Mouse (Mus musculus): ENCODE measurements at regions not wholly inside any gene's neighbourhood (a gene's known extent, or its start where the extent isn't known, plus 50 kb on each side); places are given as distances from the start of the nearest gene placed in this dataset.
A peak's percentile ranks its signal among the peaks of the same experiment; 100 is the strongest.

- no peak overlapping the region for H3K27ac ChIP-seq (ENCODE audit: low read depth, low read length)
- H3K9ac ChIP-seq (ENCODE audit: low read depth, low read length), result no peak overlapping the region
- WGBS, result 42% methylated on average over 2 of the region's 2 CpGs
- H3K4me1 ChIP-seq (ENCODE audit: control insufficient read depth, insufficient read depth, low read length), result no peaks in the 10 kb centered on the region
- H3K4me3 ChIP-seq (ENCODE audit: low read length), result no peak overlapping the region
- no peaks in the 10 kb centered on the region for H3K36me3 ChIP-seq (ENCODE audit: control insufficient read depth, insufficient read depth, low read length)
- H3K27me3 ChIP-seq (ENCODE audit: control insufficient read depth, insufficient read depth, low read length), result 0 out of 2 replicates have a peak, but pooled peaks cover 3% of the 10 kb centered on the region
- H3K4me2 ChIP-seq (replicated peaks; ENCODE audit: low read depth, low read length), result no peak overlapping the region
- H3K9me3 ChIP-seq (ENCODE audit: control insufficient read depth, low read length), result no peaks in the 10 kb centered on the region
- no peak for ATAC-seq (ENCODE audit: low FRiP score, low TSS enrichment)
Measured at GRCm38 (mm10) chr1:13772106-13772505, 2321.0 kb downstream of the 4930444P10Rik start.

DNA sequence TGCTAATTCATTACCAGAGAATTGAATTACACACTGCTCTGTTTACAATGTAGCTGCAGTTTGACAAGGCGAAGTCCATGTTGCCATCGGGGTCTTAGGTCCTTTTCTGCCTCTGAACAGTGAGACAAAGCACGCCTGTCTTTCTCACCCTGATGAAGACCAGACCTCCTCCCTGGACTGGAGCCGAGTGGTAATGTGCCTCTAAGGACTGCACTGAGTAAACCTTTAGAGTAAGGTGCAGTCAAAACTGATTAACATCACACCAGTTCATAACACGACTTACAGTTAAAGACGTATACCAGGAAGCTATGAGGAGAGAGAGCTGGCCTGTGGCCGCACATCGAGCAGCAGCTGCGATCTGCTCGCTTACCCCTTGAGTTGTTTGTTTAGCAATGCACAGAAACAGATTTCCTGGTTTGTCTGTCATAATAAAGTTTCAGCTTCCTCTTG is 2322.1 kb downstream of the 4930444P10Rik start:
- 24% methylated on average over 10 of the region's 10 CpGs for WGBS
- no peak overlapping the region for H3K27ac ChIP-seq (ENCODE audit: low read depth, low read length)
- H3K4me2 ChIP-seq (replicated peaks; ENCODE audit: low read depth, low read length), result no peak overlapping the region; the same call in 1 of the 2 replicates

GRCm38 (mm10) chr1:13752479-13752878 is 2338.6 kb downstream of the A830018L16Rik start:
- no peak overlapping the region for H3K9ac ChIP-seq (ENCODE audit: low read depth, low read length)
- no peaks in the 10 kb centered on the region for H3K9me3 ChIP-seq (ENCODE audit: control insufficient read depth, low read length)
- H3K4me3 ChIP-seq (ENCODE audit: low read length), result no peak overlapping the region
- no peaks in the 10 kb centered on the region for H3K4me1 ChIP-seq (ENCODE audit: control insufficient read depth, insufficient read depth, low read length)
- H3K27me3 ChIP-seq (ENCODE audit: control insufficient read depth, insufficient read depth, low read length), result no peaks in the 10 kb centered on the region
- ATAC-seq (ENCODE audit: low FRiP score, low TSS enrichment), result no peak
- no peak overlapping the region for H3K4me2 ChIP-seq (replicated peaks; ENCODE audit: low read depth, low read length)
- H3K36me3 ChIP-seq (ENCODE audit: control insufficient read depth, insufficient read depth, low read length), result no peaks in the 10 kb centered on the region
- no peak overlapping the region for H3K27ac ChIP-seq (ENCODE audit: low read depth, low read length)
- 63% methylated on average over 1 of the region's 1 CpGs for WGBS

More for the DNA sequence above, 2322.1 kb downstream of the 4930444P10Rik start:
- H3K4me1 ChIP-seq (ENCODE audit: control insufficient read depth, insufficient read depth, low read length), result no peaks in the 10 kb centered on the region
- no peak overlapping the region for H3K4me3 ChIP-seq (ENCODE audit: low read length)
- 0 out of 2 replicates have a peak, but pooled peaks cover 3% of the 10 kb centered on the region for H3K27me3 ChIP-seq (ENCODE audit: control insufficient read depth, insufficient read depth, low read length)
- H3K9me3 ChIP-seq (ENCODE audit: control insufficient read depth, low read length), result no peaks in the 10 kb centered on the region
- no peaks in the 10 kb centered on the region for H3K36me3 ChIP-seq (ENCODE audit: control insufficient read depth, insufficient read depth, low read length)
- no peak overlapping the region for H3K9ac ChIP-seq (ENCODE audit: low read depth, low read length)
- ATAC-seq (ENCODE audit: low FRiP score, low TSS enrichment), result peak; percentile 89

GRCm38 (mm10) chr1:13751381-13751780 is 2337.5 kb downstream of the A830018L16Rik start:
- no peak for ATAC-seq (ENCODE audit: low FRiP score, low TSS enrichment)
- no peak overlapping the region for H3K9ac ChIP-seq (ENCODE audit: low read depth, low read length)
- H3K4me3 ChIP-seq (ENCODE audit: low read length), result no peak overlapping the region
- H3K27ac ChIP-seq (ENCODE audit: low read depth, low read length), result no peak overlapping the region; the same call in 1 of the 2 replicates
- no peaks in the 10 kb centered on the region for H3K36me3 ChIP-seq (ENCODE audit: control insufficient read depth, insufficient read depth, low read length)
- no peaks in the 10 kb centered on the region for H3K9me3 ChIP-seq (ENCODE audit: control insufficient read depth, low read length)
- no peaks in the 10 kb centered on the region for H3K4me1 ChIP-seq (ENCODE audit: control insufficient read depth, insufficient read depth, low read length)
- 87% methylated on average over 1 of the region's 1 CpGs for WGBS
- H3K27me3 ChIP-seq (ENCODE audit: control insufficient read depth, insufficient read depth, low read length), result no peaks in the 10 kb centered on the region
- H3K4me2 ChIP-seq (replicated peaks; ENCODE audit: low read depth, low read length), result no peak overlapping the region

Data from kidney, embryonic 14.5 days (tissue).